Mouse (Mus musculus) heart, adult 8-10 months (tissue): ENCODE measurements at regions not wholly inside any gene's neighbourhood (a gene's known extent, or its start where the extent isn't known, plus 50 kb on each side); places are given as distances from the start of the nearest gene placed in this dataset.

Experiments used
- DNase-seq: peaks from one replicate; pipeline ENCODE4 v3.0.0; 2022; ENCODE audit warnings: low spot score

GRCm38 (mm10) chr3:35688111-35688510, 65.8 kb upstream of the Atp11b start:
- no peak for DNase-seq

- no peak for DNase-seq
These were observed 65.1 kb upstream of the Atp11b start for GRCm38 (mm10) chr3:35688781-35689180.

- peak; percentile 43 for DNase-seq
These were observed 60.9 kb upstream of the Atp11b start for GRCm38 (mm10) chr3:35693039-35693438.

- no peak for DNase-seq
These were observed 60.4 kb upstream of the Atp11b start for GRCm38 (mm10) chr3:35693551-35693950.

GRCm38 (mm10) chr3:35694241-35694640, 59.7 kb upstream of the Atp11b start:
- DNase-seq, result no peak

GRCm38 (mm10) chr3:35695859-35696258, 58.0 kb upstream of the Atp11b start:
- DNase-seq, result no peak

GRCm38 (mm10) chr3:35699266-35699665, 54.6 kb upstream of the Atp11b start:
- DNase-seq, result no peak

DNA sequence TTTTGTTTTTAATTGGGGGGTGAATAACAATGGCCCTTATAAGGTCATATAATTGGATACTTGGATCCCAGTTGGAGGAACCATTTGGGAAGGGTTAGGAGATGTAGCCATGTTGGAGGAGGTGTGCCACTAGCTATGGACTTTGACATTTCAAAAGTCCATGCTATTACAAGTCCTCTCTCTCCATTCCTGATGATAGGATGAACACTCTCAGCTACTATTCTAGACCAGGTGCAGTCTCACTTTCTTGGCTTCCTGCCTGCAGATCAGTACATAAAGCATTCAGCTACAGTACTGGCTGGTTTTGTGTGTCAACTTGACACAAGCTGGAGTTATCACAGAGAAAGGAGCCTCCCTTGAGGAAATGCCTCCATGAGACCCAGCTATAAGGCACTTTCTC, 53.9 kb upstream of the Atp11b start:
- DNase-seq, result no peak

DNA sequence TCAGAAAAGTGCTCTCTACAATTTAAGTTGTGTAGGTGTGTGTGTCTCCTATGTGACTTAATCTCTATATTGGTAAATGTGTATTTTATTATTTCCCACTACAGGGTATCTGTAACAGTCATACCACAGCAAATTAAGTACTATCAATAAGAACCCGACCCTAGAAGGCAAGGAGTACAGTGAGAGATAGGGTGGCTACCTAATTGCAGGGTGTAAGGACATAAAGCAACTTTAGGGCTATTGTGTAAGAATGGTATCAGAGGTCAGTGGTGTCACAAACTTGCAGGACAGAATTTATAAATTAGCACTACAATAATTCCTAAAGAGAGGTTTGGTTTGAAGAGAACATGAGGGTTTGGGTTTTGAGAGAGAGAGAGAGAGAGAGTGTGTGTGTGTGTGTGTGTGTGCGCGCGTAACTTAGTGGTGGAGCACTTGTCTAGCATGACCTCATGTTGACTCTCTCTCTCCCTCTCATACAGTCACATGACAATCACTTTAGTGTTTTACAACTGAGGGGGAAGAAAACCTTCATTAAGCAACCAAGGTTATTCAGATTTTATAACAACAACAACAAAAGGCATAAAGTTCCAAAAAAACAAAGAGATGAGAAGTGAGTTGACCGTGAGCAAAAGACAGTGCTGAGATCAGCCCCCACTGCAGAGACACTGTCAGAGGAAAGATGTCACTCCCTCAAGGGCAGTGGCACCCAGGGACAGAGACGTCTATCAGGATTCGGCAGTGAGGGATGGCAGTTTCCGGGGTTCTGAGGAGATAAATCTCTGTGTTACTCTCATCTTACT, 50.2 kb upstream of the Atp11b start:
- no peak for DNase-seq
